Mouse (Mus musculus): ENCODE measurements at regions not wholly inside any gene's neighbourhood (a gene's known extent, or its start where the extent isn't known, plus 50 kb on each side); places are given as distances from the start of the nearest gene placed in this dataset.
A peak's percentile ranks its signal among the peaks of the same experiment; 100 is the strongest.

DNA sequence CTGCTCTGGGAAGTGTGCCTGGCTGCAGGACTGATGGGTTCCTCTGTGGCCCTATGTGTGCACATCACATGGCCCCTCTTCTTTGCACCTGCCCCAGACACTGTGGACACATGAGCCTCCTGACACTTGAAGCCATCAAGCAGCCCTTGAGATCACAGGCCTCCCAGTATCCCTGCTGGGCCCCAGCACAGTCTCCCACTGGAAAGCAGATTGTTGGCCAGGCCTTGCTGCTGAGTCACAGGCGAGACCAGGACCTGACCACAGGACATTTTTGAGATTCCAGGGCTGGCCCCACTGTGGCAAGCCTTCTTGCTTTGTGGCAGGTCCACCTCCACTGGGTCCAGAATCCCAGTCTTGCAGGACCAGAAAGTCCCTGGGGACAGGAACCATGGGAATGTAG, 105.5 kb upstream of the Ccnd1 start:
- DNase-seq (ENCODE audit: low read depth, low spot score) = no peak

DNA sequence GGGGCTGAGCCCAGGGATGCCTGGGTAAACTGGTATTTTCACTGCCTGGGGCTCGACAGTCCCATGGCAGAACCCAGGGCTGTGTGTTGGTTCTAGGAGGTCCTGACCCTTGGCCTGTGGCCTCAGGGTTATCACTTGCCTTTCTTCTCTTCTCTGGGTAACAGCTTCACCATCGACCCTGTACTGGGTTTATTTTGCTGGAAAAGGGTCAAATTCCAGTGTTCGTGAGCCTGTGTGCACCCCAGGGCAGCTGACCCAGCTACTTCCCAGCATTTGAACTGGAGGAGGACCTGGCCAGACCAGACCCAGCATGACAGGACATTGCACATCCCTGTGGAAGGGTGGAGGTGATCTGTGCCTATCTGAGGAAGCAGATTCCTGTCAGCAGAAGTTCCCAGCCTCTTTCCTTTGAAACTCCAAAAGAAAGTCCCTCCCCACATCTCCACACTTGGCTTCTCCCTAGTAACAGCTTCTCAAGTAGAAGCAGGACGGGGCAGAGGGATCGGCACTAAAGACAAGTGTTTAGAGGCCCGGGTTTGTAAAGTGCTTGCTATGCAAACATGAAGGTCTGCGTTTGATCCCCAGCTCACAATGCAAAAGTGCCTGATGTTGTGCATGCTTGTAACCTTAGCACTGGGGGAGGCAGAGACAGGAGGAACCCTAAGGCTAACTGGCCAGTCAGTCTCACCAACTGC, 103.9 kb upstream of the Ccnd1 start:
- DNase-seq (ENCODE audit: low read depth, low spot score) = no peak

DNA sequence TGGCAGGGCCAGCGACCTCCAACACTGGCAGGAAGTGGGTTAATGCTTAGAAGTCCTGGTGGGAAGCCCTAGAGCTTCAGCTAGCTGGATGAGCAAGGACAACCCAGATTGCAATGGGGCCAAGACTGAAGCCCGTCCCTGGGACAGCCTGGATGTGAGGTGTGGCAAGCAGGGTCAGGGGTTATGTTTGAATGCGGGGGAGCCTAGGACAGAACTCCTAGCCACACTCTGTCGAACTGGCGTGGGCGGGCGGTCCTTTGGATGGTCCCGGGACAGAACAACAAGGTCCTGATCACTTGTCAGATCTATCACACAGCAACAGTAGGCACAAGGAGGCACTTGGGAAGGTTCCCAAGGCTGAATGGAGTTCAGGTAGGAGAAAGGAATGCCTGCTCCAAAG, 101.1 kb upstream of the Ccnd1 start:
- DNase-seq (ENCODE audit: low read depth, low spot score) = no peak

DNA sequence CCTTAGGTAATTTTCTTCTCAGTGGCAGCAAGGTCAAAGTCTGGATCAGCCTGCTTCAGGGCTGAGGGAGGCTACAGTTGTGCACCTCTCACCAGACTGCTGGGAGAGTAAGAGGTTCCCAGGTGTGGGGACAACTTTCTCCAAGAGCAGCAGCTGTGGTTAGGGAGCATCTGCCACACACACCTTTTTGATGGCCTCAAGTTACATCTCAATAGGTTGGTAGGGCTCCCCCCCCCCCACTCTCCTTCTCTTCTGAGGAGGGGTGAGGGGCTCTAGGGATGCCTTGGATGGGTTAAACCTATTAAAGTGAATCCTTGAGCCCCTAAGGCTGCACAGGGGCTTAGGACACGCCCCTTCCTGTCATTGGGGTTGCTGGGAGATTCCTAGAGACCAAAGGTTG, 94.7 kb upstream of the Ccnd1 start:
- DNase-seq (ENCODE audit: low read depth, low spot score) = peak; percentile 95

DNA sequence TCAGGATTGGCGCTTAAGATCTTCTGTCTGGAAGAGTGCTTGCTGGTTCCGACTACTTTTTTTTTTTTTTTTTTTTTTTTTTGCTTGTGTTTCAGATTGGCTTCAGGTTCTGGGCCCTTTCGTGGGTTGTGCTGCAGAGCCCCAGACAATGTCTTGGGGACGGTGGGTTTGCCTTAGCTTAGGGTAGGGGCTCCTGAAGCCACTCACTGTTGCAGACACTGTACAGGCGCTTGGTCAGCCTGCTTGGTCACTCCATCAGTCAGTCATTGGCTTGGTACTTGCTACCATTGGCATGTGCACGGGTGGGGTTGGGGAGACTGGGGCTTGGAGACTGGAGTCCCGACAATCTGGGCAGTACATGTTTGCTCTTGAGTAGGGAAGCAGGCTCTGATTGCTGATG, 91.5 kb upstream of the Ccnd1 start:
- no peak for DNase-seq (ENCODE audit: low read depth, low spot score)

DNA sequence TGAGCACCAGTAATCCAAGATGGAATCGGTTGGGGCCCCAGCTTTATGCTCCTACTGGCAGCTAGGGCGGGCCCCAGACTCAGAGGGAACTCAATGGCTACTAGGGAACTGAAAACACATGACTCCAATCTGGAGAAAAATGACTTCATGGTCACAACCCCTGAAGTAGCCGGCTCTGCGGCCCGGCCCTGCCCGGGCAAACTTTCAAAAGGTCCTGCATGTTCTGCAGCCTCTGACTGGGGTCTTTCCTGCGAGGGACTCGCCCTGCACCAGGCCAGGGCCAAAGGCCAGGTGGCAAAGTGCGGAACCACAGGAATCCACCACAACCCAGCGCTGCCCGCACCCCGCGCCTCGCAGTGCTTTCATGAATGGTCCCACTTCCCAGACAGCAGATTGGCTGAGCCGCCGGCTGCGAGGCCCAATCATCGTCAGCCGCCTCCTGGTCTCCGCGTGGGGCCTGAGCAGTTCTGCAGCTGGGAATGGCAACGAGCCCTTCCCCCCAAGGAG, 91.0 kb upstream of the Ccnd1 start:
- peak; percentile 87 for DNase-seq (ENCODE audit: low read depth, low spot score)

DNA sequence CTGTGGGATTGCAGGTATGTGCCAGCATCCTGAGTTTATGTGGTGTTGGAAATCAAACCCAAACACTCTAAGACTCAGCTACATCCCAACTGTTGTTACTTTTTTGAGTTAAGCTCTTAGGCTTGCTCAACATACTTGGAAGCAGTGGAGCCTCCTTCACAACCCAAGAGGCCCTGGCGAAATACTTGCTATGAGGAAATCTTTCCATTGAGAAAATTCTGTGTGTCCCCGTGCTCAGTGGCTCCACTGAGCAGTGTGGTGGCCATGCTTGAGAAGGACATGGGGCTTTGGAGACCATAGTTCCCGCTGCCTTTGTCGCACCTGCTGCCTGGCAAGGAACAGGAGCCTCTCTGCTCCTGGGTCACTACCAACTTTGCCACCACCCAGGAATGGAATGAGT, 89.9 kb upstream of the Ccnd1 start:
- DNase-seq (ENCODE audit: low read depth, low spot score) = no peak

DNA sequence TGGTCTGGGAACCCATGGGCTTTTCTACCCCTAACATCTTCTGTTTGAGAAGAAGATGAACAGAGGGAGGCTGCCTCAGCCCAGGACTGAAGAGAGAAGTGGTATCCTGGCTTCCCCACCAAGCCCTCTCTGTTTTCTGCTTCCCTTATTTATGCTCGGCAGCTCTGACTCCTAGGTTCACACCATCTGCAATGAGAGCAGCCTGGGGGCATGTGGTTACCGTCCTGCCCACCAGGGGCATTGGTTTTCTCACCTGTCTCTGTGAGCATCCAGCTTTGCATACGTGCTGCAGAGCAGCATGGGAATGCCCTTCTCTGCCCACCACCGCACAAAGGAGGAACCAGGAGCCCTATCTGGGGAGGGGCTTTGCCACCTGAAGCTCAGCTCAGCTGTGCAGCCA, 89.4 kb upstream of the Ccnd1 start:
- DNase-seq (ENCODE audit: low read depth, low spot score) = peak; percentile 63

DNA sequence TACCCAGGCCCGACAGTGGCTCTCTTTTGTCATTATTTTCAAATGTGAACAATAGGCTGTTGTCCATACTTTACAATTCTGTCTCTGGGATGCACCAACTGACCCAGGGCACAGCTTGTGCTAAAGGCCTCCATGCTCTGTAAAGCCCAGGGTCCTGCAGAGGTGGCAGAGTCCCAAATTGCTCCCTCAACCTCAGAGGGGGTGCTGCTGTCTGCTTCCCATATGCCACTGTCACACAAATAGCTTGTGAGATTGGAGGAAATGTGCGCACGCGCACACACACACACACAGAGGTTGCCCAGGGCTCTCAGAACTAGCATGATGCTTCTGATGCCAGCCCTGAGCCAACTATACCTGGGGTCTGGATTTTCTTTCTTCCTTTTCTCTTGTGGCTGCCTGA, 87.3 kb upstream of the Ccnd1 start:
- DNase-seq (ENCODE audit: low read depth, low spot score) = no peak

DNA sequence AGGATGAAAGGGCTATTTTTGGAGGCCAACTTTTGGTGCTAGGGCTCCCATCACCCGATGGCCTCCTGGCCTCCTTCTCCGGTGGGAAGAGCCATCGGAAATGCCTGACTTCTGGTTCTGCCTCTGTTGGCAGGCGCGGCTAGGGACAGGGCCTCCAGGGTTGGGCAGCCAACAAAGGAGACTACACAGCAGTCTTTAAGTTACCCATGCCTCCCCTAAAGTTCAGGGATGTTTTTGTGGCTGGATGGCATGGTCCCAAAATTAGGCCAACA, 86.2 kb upstream of the Ccnd1 start:
- no peak for DNase-seq (ENCODE audit: low read depth, low spot score)

DNA sequence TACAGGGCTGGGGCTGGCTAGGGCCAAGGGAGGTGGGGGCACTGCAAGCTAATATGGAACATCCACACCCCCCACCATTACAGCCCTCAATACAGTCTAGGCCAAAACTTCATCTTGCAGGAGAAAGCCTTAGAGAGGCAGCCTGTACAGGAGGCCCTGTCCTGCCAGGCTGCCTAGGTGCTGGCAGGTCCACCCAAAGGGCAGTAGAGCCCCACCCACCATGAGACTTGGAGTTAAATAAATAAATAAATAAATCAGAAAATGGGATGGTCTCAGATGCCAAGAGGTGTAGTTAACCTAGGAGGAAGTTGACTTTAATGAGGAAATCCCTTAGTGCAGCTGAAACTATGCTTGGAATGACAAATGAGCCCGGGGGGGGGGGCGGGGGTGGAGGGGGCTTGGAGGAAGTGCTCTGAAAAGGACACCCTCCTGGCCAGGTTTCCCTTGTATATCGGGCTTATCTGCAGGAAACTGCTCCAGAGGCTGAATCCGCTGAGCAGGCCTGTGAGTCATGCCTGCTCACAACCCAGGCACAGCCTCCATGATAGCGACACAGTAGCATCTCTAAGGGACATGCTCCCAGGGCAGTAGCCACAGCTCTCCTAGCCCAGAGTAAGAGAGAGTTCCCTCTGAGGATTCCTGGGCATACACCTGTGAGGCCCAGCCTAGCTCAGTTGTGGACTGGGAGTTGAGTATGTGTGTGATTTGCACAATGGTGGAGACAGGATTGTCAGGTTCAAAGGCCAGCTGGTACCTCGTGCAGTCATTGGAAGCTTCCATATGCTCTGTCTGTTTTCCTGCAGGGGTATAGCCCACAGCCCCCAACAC, 85.7 kb upstream of the Ccnd1 start:
- no peak for DNase-seq (ENCODE audit: low read depth, low spot score)

DNA sequence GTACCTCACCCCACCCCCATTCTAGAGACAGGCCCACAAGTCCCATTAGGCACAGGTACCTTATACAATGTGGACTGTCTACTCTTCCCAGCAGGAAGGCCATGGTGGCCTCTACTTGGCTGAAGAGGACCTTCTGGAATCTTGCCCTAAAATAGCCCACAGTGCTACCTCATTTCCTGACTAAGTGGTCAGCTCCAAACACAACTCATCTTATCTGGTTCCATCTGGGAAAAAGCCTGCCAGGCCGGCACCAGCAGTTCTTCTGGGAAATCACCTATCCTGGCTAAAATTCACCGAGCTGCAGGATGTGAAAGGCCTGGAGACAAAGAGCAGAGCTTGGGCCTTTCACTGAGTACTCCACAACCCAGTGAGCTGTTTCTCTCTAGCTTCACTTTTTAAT, 84.9 kb upstream of the Ccnd1 start:
- no peak for DNase-seq (ENCODE audit: low read depth, low spot score)

DNA sequence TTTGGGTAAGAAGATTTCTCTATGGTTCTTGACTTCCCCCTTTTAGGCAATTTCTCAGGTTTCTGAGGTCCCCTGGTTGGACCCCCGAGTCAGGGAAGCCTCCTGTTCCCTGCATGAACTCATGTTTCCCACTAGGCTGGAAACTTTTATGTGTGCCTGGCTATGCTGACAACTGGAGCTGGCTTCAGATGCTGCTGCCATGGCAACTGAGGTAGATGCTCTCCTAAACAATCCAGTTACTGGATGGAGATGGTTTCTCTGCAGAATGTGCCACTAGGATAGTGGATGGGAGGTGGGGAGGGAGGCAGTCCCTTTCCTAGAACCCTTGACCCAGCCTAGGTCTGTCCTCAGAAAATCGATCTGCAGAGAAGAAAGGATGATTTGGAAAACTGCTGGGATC, 79.4 kb upstream of the Ccnd1 start:
- DNase-seq (ENCODE audit: low read depth, low spot score) = no peak

DNA sequence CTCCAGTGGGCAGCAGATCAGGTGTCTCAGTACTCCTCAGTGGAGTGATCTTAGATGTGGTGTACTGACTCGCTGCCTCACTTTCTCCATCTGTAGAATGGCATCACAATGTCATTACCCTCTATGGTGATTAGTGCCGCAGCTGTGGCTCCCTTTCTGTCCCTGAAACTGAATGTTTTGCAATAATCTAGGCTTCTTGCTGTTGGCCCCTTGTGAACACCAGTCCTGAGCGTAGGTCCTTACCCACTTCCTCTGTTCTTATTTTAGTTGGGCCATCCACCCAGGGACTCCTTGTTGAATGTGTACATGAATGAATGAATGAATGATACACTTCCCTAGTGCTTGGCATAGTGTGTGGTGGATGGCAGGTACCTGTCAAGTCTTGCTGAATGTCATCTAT, 78.4 kb upstream of the Ccnd1 start:
- DNase-seq (ENCODE audit: low read depth, low spot score) = no peak

DNA sequence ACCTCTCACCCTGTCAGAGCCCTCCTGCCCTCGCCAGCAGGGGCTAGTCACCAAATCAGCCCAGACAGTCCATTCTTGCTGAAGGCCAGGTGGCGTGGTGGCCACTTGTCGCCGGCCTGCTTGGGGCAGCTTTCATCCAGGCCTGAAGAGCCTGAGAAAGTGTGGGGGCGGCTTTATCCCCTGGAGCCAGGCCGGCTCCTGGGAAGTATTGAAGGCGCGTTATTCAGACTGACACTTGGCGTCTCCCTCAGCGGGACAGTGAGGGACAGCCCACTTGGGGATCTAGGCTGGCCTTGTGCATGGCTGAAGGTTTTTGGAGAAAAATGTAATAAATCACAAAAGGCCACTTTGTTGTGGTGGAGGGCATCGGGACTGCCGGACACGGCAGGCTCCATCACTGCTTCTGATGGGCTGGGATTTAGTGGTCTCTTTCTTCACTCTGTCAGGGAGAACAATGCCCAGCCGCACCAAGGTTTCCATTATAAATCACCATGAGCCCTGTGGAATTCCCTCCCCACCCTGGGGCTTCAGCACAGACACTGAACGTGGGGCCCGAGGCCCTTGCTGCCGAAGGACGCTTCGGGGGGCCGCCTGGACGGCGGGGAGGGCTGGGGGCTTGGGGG, 75.8 kb upstream of the Ccnd1 start:
- no peak for DNase-seq (ENCODE audit: low read depth, low spot score)

DNA sequence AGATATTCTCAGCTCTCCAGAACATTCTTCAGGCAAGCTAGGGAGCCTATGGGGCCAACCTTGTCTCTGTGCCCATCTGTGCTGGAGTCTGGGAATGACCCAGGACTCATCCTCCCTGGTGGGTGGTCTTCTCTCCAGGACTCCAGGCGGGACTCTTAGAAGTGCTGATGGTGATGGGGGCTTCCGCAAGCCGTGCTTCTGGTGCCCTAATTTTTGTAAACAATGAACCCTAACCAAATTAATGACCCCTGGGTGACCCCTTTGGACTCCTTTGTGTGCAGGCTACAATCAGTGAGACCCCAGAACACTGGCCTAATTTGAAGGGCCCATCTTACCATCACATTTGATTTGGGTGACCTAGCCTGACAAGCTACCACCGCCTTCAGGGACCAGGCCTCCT, 71.0 kb upstream of the Ccnd1 start:
- no peak for DNase-seq (ENCODE audit: low read depth, low spot score)

DNA sequence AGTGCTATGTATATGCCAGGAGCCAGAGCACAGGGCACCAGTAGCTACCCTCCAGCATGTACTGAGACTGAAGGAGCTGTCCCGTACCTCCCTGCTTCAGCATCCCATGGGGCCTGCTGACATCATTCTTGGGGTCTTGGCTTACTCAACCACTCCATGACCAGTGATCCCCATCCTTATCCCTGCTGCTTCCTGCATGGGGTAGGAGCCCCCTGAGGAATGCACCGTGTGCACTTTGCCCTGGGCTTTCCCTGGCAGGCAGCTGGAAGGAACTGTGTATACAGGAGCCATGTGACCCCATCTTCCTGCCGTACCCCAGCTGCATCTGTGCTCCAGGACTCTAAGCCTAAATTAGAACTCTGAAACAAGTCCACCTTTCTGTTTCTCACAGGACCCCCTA, 70.3 kb upstream of the Ccnd1 start:
- DNase-seq (ENCODE audit: low read depth, low spot score) = no peak

DNA sequence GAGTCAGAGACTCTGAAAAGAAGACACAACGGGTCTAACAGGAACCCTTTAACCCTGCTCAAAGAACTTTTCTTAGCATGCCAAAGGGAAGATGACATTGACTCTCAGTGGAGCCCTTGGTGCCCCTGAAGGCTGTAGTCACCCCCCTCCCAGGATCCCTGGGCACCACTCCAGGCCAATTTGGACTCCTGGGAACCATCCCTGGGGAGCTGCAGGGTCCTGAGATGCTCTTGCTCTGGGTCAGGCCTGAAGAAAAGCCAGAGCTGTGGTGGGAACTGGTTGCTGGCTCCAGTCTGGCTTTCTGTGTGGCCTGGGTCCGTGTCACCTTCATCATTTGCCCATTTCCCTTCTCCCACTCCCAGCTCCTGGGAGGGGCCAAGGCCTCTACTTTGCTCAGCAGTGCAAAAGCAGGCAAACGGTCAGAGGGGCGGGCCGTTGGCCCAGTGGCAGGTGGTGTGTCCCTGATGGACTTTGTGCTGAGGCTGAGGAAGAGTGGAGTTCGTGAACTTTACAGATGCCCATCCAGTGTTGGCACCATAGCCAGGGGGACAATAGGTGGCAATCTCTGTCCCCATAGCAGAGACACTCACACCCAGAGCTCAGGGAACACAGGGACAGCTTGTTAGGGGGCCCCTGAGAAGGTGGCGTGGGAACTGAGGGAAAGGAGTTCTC, 69.1 kb upstream of the Ccnd1 start:
- DNase-seq (ENCODE audit: low read depth, low spot score) = no peak

DNA sequence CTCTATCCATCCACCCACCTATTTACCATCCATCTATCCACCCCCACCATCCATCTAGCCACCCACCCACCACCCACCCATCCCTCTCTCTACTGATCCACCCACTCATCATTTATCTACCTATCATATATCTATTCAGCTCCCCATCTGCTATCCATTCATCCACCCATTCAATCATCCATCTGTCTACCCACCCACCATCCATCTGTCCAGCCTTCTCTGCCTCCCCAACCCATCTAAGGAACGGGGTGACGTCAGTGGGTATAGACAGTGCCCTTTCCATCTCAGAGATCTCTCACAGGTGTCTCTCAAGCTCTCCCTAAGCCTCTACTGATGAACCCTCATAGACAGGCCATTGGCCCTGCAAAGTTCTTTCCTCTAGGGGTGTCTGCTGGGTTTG, 67.5 kb upstream of the Ccnd1 start:
- no peak for DNase-seq (ENCODE audit: low read depth, low spot score)

DNA sequence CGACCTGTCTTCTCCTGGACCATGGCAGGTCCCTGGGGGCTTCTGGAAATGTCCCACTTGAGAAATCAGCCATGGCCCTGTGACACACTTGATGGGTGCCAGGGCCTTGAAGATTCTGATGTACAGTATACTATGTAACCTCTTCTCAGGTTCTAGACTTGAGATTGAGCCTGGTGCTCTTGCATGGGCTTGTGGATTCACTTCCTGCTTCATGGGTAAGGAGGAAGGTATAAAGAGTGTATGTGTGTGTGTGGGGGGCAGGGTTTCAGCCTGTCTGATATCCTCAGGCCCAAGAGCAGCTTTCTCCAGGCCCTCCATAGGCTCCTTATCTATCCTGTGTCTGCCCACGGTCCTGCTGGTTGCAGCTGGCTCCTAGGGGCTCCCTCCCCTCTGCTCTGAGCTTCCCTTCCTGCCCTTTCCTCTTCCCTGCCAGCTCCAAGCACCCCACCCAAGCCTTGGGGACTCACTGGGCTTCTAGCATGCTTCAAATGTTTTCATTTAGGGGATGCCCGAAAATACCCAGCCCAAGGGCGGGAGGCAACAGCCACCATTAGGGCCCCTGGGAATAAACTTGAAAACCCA, 61.9 kb upstream of the Ccnd1 start:
- DNase-seq (ENCODE audit: low read depth, low spot score) = no peak

DNA sequence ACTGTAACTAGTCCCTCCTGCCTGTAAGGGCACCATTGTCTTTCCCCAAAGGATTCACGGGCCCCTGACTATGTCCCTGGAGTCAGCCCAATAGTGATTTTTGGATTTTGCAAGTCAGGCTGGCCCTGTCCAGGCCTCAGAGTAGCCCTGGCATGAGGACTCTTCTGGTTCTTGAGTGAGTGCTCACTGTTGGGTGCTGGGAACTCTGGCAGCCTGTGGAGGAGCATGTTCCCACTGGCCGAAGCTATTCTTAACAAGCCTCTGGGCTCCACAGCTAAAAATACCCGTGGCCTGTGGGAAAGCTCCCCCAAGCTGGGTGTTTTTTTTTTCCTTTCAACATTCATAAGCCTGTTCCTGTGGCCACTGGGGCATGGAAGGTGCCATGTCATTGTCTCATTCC, 60.0 kb upstream of the Ccnd1 start:
- no peak for DNase-seq (ENCODE audit: low read depth, low spot score)

DNA sequence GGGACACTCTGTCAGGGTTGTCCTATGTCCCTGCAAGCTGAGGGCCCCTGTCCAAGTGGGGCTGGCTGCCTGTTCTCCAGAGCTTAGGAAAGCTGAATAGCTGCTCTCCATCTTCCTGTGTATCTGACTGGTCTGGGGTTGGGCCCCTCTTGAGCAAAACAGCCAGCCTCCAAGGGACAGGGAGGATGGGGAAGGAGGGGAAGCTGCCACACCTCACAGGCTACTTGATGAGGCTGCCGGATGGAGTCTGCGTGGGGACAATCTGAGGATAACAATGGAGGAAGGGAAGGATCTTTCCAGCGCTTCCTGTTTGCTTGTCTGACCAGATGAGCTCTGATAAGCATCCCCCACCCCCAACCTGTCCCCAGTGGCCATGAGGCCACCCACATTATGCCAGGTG, 57.1 kb upstream of the Ccnd1 start:
- DNase-seq (ENCODE audit: low read depth, low spot score) = no peak

Data from R1 (cell line).